Mouse (Mus musculus): Measurements from ENCODE around the gene 1700016C15Rik.

GRCm38 (mm10) chr1:177740707-177741106 is 11.1 kb downstream of the 1700016C15Rik start:
- TF ChIP-seq CTCF (IDR thresholded peaks at IDR 0.05): no peak
- no peak for TF ChIP-seq EP300 (IDR thresholded peaks at IDR 0.05; ENCODE audit: insufficient read depth, low read depth, low read length)

Data from heart, adult 2 months (tissue).